Mouse (Mus musculus): ENCODE measurements around the gene Auts2. TPM values are rescaled to one million over a fixed set of nuclear protein-coding genes. Genes with fewer than 3 reads are reported as not detected.

Auts2 gene
- polyA plus RNA-seq, 1 experiment from 2014 or later = 82.5 TPM

GRCm38 (mm10) chr5:132489736-132490313 lies 53.3 kb downstream of the Auts2 start:
- WGBS = 63% methylated on average over 7 of the region's 7 CpGs
- H3K4me1 ChIP-seq (ENCODE audit: control insufficient read depth, insufficient read depth, low read length) = 0 out of 2 replicates have a peak, but pooled peaks cover 4% of the 10 kb centered on the region
- no peak overlapping the region for H3K9ac ChIP-seq (replicated peaks; ENCODE audit: low read depth, low read length)
- no peaks in the 10 kb centered on the region for H3K27me3 ChIP-seq (ENCODE audit: control insufficient read depth, insufficient read depth, low read length)
- no peak overlapping the region for H3K4me2 ChIP-seq (ENCODE audit: low read depth, low read length)
- H3K9me3 ChIP-seq (ENCODE audit: control insufficient read depth, low read length) = no peaks in the 10 kb centered on the region
- no peak overlapping the region for H3K4me3 ChIP-seq (ENCODE audit: low read depth, low read length)
- H3K27ac ChIP-seq (ENCODE audit: low read depth, low read length) = no peak overlapping the region
- no peaks in the 10 kb centered on the region for H3K36me3 ChIP-seq (ENCODE audit: control insufficient read depth, insufficient read depth, low read length)
- ATAC-seq (ENCODE audit: low read depth) = no peak

GRCm38 (mm10) chr5:132486831-132487230 lies 56.3 kb downstream of the Auts2 start:
- Histone ChIP-seq H3K4me3 (ENCODE audit: low read depth, low read length) (no peak overlapping the region), H3K4me1 (ENCODE audit: control insufficient read depth, insufficient read depth, low read length) (0 out of 2 replicates have a peak, but pooled peaks cover 4% of the 10 kb centered on the region), H3K27ac (ENCODE audit: low read depth, low read length) (no peak overlapping the region), H3K9ac (replicated peaks; ENCODE audit: low read depth, low read length) (no peak overlapping the region), H3K9me3 (ENCODE audit: control insufficient read depth, low read length) (no peaks in the 10 kb centered on the region), H3K27me3 (ENCODE audit: control insufficient read depth, insufficient read depth, low read length) (no peaks in the 10 kb centered on the region), H3K4me2 (ENCODE audit: low read depth, low read length) (no peak overlapping the region), H3K36me3 (ENCODE audit: control insufficient read depth, insufficient read depth, low read length) (no peaks in the 10 kb centered on the region)
- no peak for ATAC-seq (ENCODE audit: low read depth)
- 71% methylated on average over 7 of the region's 7 CpGs for WGBS

- H3K27ac ChIP-seq (ENCODE audit: low read depth, low read length) = no peak overlapping the region
- no peak overlapping the region for H3K4me3 ChIP-seq (ENCODE audit: low read depth, low read length)
- no peak for ATAC-seq (ENCODE audit: low read depth)
- H3K36me3 ChIP-seq (ENCODE audit: control insufficient read depth, insufficient read depth, low read length) = no peaks in the 10 kb centered on the region
- no peaks in the 10 kb centered on the region for H3K9me3 ChIP-seq (ENCODE audit: control insufficient read depth, low read length)
- H3K4me2 ChIP-seq (ENCODE audit: low read depth, low read length) = no peak overlapping the region
- H3K9ac ChIP-seq (replicated peaks; ENCODE audit: low read depth, low read length) = no peak overlapping the region
- peaks cover 4% of the 10 kb centered on the region; the same call in 1 of the 2 replicates for H3K4me1 ChIP-seq (ENCODE audit: control insufficient read depth, insufficient read depth, low read length)
- no peaks in the 10 kb centered on the region for H3K27me3 ChIP-seq (ENCODE audit: control insufficient read depth, insufficient read depth, low read length)
- WGBS = 94% methylated on average over 6 of the region's 6 CpGs
These were observed 57.1 kb downstream of the Auts2 start for GRCm38 (mm10) chr5:132485994-132486393.

- no peak overlapping the region for H3K9ac ChIP-seq (replicated peaks; ENCODE audit: low read depth, low read length)
- H3K4me2 ChIP-seq (ENCODE audit: low read depth, low read length) = no peak overlapping the region
- H3K27me3 ChIP-seq (ENCODE audit: control insufficient read depth, insufficient read depth, low read length) = no peaks in the 10 kb centered on the region
- no peaks in the 10 kb centered on the region for H3K36me3 ChIP-seq (ENCODE audit: control insufficient read depth, insufficient read depth, low read length)
- peaks cover 9% of the 10 kb centered on the region; the same call in 1 of the 2 replicates for H3K4me1 ChIP-seq (ENCODE audit: control insufficient read depth, insufficient read depth, low read length)
- H3K9me3 ChIP-seq (ENCODE audit: control insufficient read depth, low read length) = no peaks in the 10 kb centered on the region
- no peak overlapping the region for H3K4me3 ChIP-seq (ENCODE audit: low read depth, low read length)
- WGBS = 81% methylated on average over 3 of the region's 3 CpGs
- H3K27ac ChIP-seq (ENCODE audit: low read depth, low read length) = no peak overlapping the region
- ATAC-seq (ENCODE audit: low read depth) = no peak
These were observed 57.7 kb downstream of the Auts2 start for GRCm38 (mm10) chr5:132485448-132485847.

DNA sequence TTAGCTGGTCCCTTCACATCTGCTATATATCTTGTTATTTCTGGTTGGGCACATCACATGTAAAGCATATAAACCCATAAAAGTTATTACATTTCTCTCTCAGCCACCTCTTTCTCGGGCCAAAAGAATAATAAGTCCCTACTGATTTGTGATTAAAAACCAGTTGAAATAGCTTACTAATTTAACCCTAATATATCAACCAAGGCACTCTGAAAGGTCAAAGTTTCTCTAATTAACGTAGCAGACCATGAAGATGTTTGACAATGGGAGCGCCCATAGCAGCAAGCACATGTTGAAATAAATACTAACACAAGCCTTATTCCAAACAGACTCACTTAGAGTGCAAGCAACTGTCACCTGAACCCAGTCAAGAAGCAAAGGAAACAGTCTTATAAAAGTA lies 61.7 kb downstream of the Auts2 start:
- Histone ChIP-seq H3K9ac (replicated peaks; ENCODE audit: low read depth, low read length) (no peak overlapping the region), H3K27me3 (ENCODE audit: control insufficient read depth, insufficient read depth, low read length) (no peaks in the 10 kb centered on the region), H3K9me3 (ENCODE audit: control insufficient read depth, low read length) (no peaks in the 10 kb centered on the region), H3K4me1 (ENCODE audit: control insufficient read depth, insufficient read depth, low read length) (peaks cover 15% of the 10 kb centered on the region), H3K4me3 (ENCODE audit: low read depth, low read length) (no peak overlapping the region), H3K4me2 (ENCODE audit: low read depth, low read length) (no peak overlapping the region), H3K27ac (ENCODE audit: low read depth, low read length) (no peak overlapping the region), H3K36me3 (ENCODE audit: control insufficient read depth, insufficient read depth, low read length) (no peaks in the 10 kb centered on the region)
- WGBS = 28% methylated on average over 3 of the region's 3 CpGs
- no peak for ATAC-seq (ENCODE audit: low read depth)

- no peak overlapping the region for H3K27ac ChIP-seq (ENCODE audit: low read depth, low read length)
- ATAC-seq (ENCODE audit: low read depth) = no peak
- no peaks in the 10 kb centered on the region for H3K9me3 ChIP-seq (ENCODE audit: control insufficient read depth, low read length)
- H3K36me3 ChIP-seq (ENCODE audit: control insufficient read depth, insufficient read depth, low read length) = no peaks in the 10 kb centered on the region
- H3K4me2 ChIP-seq (ENCODE audit: low read depth, low read length) = no peak overlapping the region
- H3K9ac ChIP-seq (replicated peaks; ENCODE audit: low read depth, low read length) = no peak overlapping the region
- H3K4me3 ChIP-seq (ENCODE audit: low read depth, low read length) = no peak overlapping the region
- no peaks in the 10 kb centered on the region for H3K27me3 ChIP-seq (ENCODE audit: control insufficient read depth, insufficient read depth, low read length)
- H3K4me1 ChIP-seq (ENCODE audit: control insufficient read depth, insufficient read depth, low read length) = peaks cover 15% of the 10 kb centered on the region
- 52% methylated on average over 6 of the region's 6 CpGs for WGBS
These were observed 62.7 kb downstream of the Auts2 start for GRCm38 (mm10) chr5:132480461-132480860.

DNA sequence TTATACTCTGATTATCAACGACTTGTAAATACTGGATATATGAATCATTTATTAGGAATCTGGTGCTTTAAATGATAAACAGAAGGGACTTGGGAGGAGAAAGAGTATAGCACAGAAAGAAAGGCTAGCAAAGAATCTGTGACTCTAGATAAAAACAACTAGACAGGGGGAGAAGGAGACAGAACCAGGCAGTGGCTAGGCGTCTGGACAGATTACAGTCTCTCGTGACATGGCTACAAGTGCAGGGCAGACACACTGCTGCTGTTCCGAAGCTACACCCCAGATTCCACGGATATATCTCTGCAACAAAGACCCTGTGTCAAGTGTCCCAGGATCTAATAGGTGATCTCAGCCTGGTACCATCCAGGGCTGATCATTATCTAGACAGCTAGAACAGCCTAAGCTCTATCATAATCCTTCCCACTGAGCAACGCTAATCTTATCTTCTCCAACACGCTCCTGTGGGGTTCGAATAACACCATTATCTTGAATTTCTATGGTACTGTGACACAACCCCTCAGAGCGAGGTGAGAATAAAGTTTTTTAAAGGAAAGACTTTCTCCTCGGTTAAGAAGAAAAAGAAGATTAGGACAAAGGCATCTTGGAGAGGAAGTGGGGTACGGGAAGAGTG lies 63.8 kb downstream of the Auts2 start:
- no peak overlapping the region for H3K27ac ChIP-seq (ENCODE audit: low read depth, low read length)
- H3K27me3 ChIP-seq (ENCODE audit: control insufficient read depth, insufficient read depth, low read length) = no peaks in the 10 kb centered on the region
- H3K4me1 ChIP-seq (ENCODE audit: control insufficient read depth, insufficient read depth, low read length) = peaks cover 15% of the 10 kb centered on the region
- no peak overlapping the region for H3K4me2 ChIP-seq (ENCODE audit: low read depth, low read length)
- no peaks in the 10 kb centered on the region for H3K36me3 ChIP-seq (ENCODE audit: control insufficient read depth, insufficient read depth, low read length)
- 59% methylated on average over 11 of the region's 11 CpGs for WGBS
- H3K9me3 ChIP-seq (ENCODE audit: control insufficient read depth, low read length) = no peaks in the 10 kb centered on the region
- H3K4me3 ChIP-seq (ENCODE audit: low read depth, low read length) = no peak overlapping the region
- ATAC-seq (ENCODE audit: low read depth) = no peak
- H3K9ac ChIP-seq (replicated peaks; ENCODE audit: low read depth, low read length) = no peak overlapping the region

GRCm38 (mm10) chr5:132477533-132477932 lies 65.6 kb downstream of the Auts2 start:
- Histone ChIP-seq H3K9me3 (ENCODE audit: control insufficient read depth, low read length) (no peaks in the 10 kb centered on the region), H3K4me1 (ENCODE audit: control insufficient read depth, insufficient read depth, low read length) (peaks cover 24% of the 10 kb centered on the region), H3K36me3 (ENCODE audit: control insufficient read depth, insufficient read depth, low read length) (no peaks in the 10 kb centered on the region), H3K9ac (replicated peaks; ENCODE audit: low read depth, low read length) (no peak overlapping the region), H3K27me3 (ENCODE audit: control insufficient read depth, insufficient read depth, low read length) (no peaks in the 10 kb centered on the region), H3K4me2 (ENCODE audit: low read depth, low read length) (no peak overlapping the region), H3K4me3 (ENCODE audit: low read depth, low read length) (no peak overlapping the region), H3K27ac (ENCODE audit: low read depth, low read length) (no peak overlapping the region)
- ATAC-seq (ENCODE audit: low read depth) = no peak
- WGBS = 6% methylated on average over 1 of the region's 1 CpGs

- Histone ChIP-seq H3K4me1 (ENCODE audit: control insufficient read depth, insufficient read depth, low read length) (peaks cover 24% of the 10 kb centered on the region), H3K27me3 (ENCODE audit: control insufficient read depth, insufficient read depth, low read length) (no peaks in the 10 kb centered on the region), H3K36me3 (ENCODE audit: control insufficient read depth, insufficient read depth, low read length) (no peaks in the 10 kb centered on the region), H3K9me3 (ENCODE audit: control insufficient read depth, low read length) (no peaks in the 10 kb centered on the region), H3K4me3 (ENCODE audit: low read depth, low read length) (no peak overlapping the region), H3K9ac (replicated peaks; ENCODE audit: low read depth, low read length) (no peak overlapping the region), H3K27ac (ENCODE audit: low read depth, low read length) (no peak overlapping the region), H3K4me2 (ENCODE audit: low read depth, low read length) (no peak overlapping the region)
- WGBS = 56% methylated on average over 5 of the region's 5 CpGs
- no peak for ATAC-seq (ENCODE audit: low read depth)
These were observed 70.2 kb downstream of the Auts2 start for GRCm38 (mm10) chr5:132472905-132473321.

All from neural tube, embryonic 14.5 days (tissue).